Mouse (Mus musculus): ENCODE results near the gene Ccnb2.
"Not testable (repeated sequence)": the region's sequence is repeated elsewhere in the genome, so short reads cannot be mapped to it uniquely, and the experiment has no call there.

The Ccnb2 gene

DNA sequence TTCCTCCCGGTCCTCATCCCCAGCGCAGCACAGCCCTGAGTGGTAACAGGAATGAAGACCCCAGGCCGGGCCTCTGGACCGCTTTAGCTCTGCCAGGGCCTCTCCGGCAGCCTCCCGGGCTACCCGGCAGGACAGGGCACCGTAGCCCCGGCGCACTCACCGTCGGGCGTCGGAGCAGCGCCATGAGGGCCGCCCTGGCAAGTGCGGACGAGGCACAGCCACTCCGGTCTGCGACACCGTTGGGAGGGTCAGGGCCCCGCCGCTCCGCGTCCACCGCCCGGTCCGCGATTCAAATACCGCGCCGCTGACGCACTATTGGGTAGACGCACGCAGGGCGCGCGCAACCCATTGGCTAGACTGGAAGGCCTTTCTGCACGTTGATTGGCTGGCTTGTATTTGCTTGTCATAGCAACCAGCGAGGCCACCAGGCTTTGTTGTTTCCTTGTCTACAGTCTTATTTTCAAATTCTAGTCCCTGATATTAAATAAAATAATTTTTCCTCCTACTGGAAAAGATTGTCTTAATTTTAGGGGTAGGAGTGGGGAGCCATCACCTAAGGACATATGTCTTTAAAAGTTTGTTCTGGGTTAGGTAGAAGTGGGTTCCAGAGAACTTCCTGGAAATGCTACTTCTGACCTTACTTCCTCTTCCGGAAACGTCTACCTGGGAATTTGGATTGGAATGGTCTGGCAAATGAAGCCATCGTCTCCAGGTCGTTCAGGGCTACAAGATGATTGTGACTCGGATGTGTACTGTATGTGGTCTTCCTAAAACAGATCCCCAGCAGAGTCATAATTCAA is at the start of gene Ccnb2:
Ccnb2 (minus strand) TSS at position 291 of the 800 bp plus-strand sequence.
- DNase-seq (ENCODE audit: low spot score in 2 of 2): peak; percentile 81 to 82

DNA sequence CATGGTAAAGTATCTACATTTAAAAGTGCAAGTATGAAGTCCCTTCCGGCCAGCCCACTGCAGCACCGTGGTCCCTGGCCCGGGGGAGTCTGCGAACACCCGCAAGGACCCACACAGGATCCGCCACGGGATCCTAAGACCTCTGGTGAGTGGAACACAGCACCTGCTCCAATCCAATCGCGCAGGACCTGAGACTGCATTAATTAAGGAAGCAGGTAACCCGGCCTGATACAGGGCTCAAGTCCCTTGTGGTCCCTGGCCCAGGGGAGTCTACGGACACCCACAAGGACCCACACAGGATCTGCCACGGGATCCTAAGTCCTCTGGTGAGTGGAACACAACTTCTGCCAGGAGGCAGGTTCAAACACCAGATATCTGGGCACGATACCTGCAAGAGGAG is 41.7 kb upstream of the Ccnb2 start:
- not testable (repeated sequence) for DNase-seq (ENCODE audit: low spot score in 2 of 2)

DNA sequence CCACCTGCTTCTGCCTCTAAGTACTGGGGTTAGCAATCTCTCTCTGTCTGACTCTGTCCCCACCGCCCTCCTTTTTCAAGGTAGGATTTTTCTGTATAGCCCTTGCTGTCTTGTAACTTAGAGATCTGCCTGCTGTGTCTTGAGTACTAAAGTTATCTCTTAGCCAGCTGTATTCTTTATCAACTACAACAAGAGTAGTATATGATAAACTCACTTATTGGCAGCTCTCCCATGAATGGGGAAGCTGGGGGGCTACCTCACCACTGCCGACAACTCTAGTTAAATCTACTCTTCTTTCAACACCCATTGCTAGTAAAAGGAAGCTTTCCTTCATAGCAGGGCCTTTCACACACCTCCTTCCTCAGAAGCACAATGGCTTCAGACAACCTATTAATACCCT is 31.0 kb upstream of the Ccnb2 start:
- no peak for DNase-seq (ENCODE audit: low spot score in 2 of 2)

DNA sequence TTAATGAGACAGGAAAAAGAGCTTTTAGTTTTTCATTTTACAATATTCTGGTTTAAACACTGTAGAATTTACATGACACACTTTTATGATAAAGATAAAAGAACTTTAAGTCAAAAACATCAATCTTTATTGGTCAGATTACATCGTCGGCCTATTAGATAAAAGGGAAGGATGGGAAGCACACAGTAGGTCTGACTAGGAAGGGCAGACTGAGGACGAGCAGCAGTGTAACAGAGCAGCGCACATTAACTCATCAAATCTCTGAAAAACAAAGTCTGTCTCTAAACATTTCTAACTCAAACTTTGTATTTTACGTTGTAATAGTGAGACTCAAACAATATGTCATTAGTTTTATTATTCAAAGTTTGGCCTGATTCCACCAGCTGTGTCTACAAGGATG is 27.7 kb upstream of the Ccnb2 start:
- DNase-seq (ENCODE audit: low spot score in 2 of 2): no peak

DNA sequence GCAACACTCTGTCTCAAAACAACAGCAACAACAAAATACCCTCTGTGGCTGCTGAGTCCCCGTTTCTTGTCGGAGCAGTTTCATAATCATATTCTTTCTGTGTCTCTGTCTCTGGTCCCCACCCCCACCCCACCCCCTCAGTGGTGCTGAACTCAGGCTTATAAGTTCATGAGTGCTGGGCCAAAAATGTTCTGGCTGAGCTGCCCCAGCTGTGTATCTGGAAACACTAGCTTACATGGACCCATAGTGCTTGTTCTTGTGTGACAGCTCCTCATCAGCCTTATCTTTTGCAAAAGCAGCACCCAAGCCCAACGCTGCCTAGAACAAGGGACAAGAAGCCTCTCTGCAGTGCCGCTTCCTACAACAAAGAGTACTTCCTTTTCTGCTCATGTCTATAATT is 18.6 kb upstream of the Ccnb2 start:
- no peak for DNase-seq (ENCODE audit: low spot score in 2 of 2)

DNA sequence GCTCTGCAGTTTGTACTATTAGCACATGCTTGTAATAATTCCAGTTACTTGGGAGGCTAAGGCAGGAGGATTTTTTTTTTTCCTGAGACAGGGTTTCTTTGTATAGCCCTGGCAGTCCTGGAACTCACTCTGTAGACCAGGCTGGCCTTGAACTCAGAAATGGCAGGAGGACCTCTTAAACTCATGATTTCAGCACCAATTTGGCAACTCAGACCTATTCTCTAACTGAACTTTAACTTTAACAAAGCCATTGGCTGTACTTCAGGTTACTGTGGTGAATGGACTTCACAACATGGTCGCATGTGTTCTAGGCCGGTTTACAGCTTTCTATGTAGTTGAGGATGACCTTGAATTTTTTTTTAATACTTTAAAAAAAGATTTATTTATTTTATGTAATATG is 1.3 kb upstream of the Ccnb2 start:
- no peak for DNase-seq (ENCODE audit: low spot score in 2 of 2)

DNA sequence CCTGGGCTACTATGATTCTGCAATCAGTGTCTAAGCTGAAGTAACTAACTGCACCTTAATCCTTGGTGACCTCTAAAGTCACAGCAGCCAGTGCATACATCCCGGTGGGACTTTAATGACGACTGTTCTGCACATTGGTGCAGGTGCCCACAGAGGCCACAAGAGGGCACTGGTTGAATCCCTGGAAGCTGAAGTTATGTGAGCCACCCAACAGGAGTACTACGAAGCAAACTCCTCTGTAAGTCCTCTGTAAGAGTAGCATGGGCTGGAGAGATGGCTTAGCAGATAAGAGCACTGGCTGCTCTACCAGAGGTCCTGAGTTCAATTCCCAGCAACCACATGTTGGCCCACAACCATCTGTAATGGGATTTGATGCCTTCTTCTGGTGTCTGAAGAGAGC is 4.9 kb downstream of the Ccnb2 start:
- DNase-seq (ENCODE audit: low spot score in 2 of 2): no peak

DNA sequence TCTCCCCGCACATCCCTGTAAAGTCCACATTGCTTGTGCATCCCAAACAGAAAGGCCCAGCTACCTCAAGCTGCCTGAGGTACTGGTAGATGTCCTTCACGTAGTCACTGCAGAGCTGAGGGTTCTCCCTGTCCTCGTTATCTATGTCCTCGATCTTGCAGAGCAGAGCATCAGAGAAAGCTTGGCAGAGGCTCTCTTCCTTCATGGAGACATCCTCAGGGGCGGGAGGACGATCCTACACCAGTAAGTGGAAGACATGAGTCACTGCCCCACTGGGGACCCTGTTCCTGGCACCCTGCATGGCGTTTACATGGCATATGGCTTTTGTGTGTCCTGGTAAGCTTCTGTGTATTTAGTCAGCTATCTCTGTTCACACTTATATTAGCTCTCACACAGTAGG is 8.3 kb downstream of the Ccnb2 start:
- no peak for DNase-seq (ENCODE audit: low spot score in 2 of 2)

DNA sequence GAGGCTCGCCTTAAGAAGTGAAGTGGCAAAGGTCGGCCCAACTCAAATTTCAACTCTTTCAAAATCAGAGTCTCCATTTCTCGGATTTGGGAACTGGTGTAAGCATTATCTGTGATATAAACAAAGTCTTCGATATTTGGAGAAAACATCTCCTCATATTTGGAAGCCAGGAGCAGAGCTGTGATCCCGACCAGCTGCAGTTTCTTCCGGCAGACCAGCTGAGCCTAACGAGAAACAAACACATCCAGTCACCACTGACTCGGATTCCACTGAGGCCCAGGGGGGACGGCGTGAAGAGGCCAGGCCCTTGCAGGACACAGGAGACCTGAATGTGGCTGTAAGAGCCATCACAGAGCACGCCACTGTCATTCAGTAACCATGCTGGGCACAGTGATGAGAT is 10.7 kb downstream of the Ccnb2 start:
- DNase-seq (ENCODE audit: low spot score in 2 of 2): no peak

DNA sequence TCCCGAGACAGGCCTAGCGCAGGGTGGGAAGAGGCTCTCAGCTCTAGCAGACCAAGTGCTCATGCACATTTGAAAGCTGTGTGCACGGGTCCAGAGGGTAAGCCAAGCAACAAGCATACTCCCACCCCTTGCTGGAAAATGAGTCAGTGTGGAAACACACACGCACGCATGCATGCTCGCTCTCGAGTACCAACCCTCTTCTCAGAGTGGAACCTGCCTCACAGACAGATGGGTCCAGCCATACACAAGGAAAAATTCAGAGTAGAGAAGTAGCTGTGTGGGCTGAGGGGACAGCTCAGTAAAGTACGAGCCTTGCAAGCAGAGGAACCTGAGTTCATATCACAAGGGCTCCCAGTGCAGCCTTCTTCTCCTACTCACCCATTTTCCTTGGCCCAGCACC is 11.6 kb downstream of the Ccnb2 start:
- DNase-seq (ENCODE audit: low spot score in 2 of 2): no peak

DNA sequence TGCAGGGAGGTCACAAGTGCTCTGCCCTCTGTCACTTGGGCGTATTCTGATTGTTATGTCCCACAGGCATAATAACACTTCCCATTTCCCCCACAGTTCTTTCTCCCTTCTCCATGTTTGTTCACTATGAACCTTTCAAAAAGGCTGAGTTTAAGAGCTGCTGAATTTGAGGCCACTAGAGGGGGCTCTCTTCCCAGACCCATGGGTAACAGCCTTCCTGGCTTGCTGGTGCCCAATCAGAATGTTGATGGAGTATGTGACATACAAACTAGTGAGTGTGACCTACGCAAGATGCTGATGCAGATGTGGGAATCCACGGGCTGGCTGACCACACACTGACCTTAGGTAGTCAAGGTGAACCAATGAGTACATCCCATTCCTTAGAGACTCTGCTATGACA is 12.6 kb downstream of the Ccnb2 start:
- DNase-seq (ENCODE audit: low spot score in 2 of 2): no peak

DNA sequence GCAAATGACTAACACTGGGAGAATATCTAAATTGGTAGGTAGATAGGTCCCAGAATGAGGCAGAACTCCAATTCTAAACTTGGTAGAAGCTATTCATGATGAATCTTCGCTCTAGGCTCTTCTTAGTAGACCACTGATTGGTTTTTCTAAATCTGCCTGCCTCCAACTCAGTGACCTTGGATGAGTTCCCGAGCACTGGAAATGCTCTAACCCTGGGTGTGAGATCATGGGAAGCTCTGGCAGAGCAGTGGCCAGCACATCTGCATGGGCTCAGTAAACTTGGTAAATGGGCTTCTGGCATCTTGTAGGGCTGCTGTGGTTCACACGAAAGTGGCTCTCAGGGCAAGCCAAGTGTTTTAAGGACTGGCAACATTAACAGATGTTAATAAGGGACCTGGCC is 14.8 kb downstream of the Ccnb2 start:
- no peak for DNase-seq (ENCODE audit: low spot score in 2 of 2)

DNA sequence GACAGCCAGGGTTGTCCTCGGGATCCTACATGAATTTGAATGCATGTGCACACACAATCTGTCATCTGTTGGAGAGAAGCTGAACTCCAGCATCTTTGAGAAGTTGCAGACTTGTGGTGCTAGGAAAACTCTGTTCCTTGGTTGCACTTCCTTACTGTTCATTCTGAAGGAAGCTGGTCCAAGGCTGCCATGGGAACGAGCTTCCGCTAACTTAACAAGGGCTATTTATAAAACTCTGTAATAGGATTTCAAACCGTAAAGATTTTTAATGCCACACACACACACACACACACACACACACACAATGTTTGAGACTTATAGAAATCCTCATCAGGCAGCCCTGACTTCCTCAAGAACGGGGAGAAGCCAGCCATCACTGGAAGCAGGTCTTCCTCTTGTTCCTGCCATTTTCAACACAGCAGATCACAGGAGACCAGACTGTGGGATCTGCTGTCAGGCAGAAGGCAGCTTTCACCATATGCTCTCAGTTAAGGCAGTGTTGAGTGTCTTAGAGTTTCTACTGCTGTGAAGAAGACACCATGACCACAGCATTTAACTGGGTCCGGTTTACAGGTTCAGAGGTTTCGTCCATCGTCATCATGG is 19.3 kb downstream of the Ccnb2 start:
- DNase-seq (ENCODE audit: low spot score in 2 of 2): peak in 1 of 2 experiments; percentile 49

DNA sequence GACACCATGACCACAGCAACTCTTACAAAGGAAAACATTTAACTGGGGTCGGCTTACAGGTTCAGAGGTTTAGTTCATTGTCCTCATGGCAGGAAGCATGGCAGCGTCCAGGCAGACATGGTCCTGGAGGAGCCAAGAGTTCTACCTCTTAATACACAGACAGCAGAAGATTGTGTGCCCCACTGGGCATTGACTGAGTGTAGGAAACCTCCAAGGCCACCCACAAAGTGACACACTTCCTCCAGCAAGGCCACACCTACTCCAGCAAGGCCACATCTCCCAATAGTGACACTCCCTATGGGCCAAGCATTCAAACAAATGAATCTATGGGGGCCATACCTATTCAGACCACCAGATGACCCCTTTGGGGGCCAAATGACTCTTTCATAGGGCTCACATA is 25.3 kb downstream of the Ccnb2 start:
- DNase-seq (ENCODE audit: low spot score in 2 of 2): no peak

DNA sequence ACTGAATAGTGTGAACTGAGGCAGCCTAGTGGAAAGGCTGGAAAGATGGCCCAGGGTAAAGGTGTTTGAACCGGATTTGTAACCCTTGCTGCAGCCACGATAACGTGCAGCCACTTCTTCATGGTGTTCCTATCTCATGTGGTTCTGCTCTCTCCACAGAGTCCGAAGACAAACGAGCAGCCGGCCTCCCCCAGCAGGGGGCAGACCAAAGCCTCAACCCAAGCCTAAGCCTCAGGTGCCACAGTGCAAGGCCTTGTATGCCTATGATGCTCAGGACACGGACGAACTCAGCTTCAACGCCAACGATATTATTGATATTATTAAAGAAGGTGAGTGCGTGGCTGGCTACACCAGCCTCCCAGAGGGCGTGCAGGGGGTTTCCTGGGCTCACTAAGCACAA is 25.7 kb downstream of the Ccnb2 start:
- DNase-seq (ENCODE audit: low spot score in 2 of 2): no peak

DNA sequence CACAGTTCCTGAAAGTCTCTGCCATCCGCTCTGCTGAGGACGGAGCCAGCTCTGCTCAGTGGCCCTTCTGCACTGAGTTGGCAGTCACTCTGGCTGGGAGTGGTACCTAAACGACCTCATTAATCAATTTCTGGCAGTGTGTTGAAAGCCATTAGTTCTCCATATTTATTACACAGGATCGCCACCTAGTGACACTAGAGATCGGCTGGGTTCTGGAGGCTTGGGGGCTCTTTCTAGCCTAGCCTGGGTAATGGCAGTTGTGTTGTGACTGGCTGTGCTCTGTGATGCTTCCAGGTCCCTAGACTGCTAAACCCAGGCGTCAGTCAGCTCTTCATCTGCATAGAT is 28.8 kb downstream of the Ccnb2 start:
- no peak for DNase-seq (ENCODE audit: low spot score in 2 of 2)

DNA sequence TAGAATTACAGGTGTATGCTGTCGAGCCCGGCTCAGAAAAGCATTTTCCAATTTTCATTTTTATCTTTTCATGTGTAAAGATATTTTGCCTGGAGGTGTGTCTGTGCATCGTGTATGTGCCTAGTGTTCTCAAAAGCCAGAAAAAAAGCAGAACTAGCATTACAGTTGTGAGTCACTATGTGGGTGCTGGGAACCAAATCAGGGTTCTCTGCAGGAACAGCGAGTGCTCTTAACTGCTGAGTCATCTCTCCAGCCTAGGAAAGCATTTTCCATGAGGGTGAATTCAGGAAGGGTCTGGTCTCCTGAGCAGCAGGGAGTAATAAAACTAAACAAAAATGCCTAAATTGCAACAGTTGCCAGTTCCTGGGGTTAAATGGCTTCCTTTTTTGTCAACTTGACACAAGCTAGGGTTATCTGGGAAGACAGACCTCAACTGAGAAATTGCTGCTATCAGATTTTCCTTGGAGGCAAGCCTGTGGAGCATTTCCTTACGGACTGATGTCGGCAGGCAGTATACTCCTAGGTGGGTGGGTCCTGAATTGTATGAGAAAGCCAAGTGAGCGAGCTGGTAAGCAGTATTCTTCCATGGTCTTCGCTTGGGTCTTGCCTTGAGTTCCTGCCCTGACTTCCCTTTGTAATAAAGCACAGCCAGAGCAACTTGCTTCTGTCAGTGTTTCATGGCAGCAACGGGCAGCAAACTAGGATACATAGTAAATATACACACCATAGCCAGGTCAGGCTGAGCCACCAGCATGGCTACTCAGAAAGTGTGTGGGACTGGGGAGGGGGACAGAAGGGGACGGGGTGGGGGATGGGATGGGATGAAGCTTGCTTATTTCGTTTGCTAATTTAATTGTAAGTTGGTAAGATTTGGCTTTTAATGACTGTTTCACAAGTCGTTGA is 29.4 kb downstream of the Ccnb2 start:
- DNase-seq (ENCODE audit: low spot score in 2 of 2): no peak

DNA sequence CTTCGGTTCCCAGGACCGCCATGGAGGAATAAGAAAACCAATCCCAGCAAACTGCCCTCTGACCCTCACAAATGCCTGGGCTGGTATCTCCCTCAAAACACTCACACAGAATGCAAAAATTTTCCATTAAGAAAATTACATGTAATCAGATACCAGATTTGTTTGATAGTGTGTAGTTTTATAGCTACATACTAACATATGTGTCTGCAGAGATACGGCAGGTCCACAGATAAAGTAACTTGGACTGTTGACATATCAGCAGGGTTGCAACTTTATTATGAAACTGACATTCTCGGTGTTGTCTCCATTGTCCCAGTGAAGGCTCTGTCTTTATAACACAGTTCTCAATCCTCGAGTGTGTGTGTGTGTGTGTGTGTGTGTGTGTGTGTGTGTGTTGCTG is 30.3 kb downstream of the Ccnb2 start:
- DNase-seq (ENCODE audit: low spot score in 2 of 2): no peak

DNA sequence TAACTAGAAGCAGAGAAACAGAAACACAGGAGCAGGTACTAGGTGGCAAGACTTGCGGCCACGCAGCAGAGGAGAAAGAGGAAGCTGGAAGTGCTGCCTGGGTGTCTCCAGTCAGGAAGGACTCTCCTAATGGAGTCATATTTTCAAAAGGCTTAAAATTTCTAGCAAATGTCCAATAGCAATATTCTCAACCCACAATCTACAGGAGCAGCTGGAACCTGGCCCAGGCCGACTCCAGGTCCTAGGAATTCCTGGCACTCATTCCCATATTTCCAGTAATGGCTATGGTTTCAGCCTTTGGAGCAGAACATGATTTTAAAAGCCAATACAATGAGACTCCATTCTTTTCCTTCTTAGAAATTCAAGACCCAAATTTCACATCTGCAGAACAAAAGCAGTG is 31.8 kb downstream of the Ccnb2 start:
- DNase-seq (ENCODE audit: low spot score in 2 of 2): no peak

DNA sequence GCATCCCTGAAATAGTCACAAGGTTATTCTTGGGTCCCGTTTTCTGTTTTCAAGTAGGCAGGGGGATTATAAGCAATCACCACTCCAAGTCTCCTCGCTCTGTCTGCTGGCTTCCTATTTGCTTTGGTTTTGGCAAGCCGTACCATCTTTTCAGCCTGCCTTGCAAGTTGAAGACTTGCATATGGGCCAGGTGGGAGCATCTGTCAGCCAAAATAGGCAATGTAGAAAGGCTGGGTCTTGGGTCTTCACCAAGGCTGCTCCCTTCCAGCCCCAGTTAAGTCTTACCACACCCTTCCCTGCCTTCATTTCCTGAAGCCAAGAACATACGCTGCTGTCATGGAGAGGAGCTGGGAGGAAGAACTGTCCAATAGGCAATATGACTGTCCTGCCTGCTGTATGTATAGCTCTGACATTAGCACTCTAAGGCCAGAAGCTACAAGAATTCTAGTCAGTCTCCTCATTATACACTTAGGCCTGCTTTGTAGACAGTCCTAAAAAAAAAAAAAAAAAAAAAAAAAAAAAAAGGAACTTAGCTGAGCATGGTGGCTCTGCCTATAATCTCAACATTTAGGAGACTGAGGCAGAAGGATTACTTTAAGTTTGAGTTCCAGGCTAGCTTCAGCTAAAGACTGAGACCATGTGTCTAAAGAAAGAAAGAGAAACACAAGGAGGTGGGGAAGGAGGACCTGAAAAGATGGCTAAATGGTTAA is 33.8 kb downstream of the Ccnb2 start:
- no peak for DNase-seq (ENCODE audit: low spot score in 2 of 2)

DNA sequence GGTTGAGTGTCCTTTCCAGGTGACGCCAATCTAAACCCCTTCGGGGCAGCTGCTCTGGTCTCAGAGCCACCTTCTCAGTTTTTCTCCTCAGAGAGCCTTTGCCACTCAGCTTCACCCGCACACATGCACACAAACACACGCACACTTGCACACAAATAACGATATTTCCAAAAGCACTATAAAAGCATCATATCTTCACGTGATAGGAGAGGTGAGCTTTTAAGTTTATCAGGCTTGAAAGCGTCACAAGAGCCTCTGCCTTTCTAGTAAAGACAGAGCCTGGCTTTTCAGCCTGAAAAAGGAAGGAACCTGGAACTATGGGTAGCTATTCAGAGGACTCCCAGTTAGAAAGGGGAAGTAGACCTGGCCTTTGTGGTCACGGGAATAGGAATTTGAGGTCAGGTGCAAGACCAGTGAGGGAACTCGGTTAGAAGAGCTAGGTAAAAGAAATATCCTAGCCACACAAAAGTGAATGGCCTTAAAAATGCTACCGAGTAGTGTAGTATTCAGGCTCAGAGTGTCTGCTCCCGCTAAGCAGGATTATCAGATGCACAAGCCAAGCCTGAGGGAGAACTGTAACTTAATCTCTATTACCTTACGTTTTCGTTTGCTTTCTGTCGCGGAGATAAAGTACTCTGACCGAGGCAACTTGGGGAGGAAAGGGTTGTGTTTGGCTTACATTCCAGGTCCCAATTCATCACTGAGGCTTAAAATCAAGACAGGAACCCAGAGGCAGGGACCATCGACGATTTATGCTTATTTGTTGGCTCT is 36.2 kb downstream of the Ccnb2 start:
- no peak for DNase-seq (ENCODE audit: low spot score in 2 of 2)

All from right cerebral cortex, postnatal 36 days (tissue).